Mouse (Mus musculus) embryo, embryonic 10 days (tissue): ENCODE data around the gene Otub1.
A peak's percentile ranks its signal among the peaks of the same experiment; 100 is the strongest.

Experiments used
- DNase-seq: peaks from one replicate; pipeline ENCODE4 v3.0.0-alpha.2; 2015; ENCODE audit warnings: low spot score

Gene Otub1

DNA sequence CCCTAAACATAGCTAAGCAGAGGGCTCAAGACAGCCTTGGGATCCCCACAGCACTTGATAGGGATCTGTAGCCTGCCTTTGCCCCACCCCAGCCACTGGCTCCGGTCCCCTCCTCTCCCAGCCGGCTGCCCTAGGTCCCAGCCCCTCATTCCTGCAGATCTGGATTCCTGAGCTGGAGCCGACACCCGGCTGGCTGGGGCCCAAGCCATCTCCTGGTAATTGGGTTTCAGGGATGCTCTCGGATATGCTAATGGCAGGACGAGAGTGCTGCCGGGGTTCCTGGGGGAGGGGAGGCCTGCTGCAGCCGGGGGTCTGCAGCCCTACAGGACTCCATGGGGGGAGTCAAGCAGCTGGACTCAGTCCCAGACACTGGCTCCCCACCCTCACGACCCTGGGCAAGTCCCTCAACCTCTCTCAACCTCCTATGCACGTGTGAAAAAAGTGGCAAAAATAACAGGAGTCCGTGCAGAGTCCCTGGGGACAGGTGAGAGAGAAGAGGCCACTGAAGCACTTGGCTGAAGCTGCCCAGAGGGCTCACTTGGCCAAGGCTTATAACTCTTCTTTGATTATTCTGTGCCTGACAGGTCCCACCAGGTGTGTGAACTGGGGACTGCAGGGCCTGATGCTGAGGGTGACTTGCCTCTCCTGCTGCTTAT lies 29.9 kb downstream of the Otub1 start:
- DNase-seq: no peak

DNA sequence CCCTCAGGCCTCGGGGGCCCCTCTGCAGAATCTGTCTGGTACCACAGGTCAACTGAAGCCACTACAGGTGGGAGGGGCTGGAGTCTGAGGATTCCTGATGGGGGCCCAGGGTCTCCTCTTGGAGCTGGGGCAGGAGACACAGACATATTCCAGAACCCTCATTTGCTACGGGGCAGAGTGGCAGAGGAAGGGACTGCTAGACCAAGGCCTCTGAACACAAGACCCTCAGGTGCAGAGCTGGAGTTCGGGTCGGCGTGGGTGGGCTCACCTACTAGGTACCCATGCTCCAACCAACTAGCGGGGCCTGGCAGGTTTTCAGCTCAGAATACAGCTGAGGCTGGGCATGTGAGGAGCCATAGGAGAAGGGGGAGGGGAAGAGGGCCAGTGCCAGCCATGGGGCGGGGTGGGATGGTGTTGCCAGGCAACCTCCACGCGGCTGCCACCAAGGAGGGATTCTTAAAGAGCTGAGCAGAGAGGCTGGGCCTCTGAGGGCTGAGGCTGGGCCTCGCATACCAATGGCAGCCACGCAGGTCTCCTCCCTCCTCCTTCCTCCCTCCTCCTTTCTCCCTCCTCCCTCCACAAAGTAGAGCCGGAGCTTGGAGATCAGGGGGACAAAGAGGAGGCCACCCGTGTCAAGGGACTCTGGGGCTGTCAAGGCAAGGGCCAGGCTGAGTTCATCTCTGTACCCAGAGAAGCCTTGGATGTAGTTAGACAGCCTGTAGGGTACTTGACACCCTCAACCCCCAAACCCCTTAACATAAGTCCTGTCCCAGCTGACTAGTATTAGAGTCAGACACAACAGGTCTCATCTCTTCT lies 33.9 kb downstream of the Otub1 start:
- DNase-seq: peak; percentile 86

DNA sequence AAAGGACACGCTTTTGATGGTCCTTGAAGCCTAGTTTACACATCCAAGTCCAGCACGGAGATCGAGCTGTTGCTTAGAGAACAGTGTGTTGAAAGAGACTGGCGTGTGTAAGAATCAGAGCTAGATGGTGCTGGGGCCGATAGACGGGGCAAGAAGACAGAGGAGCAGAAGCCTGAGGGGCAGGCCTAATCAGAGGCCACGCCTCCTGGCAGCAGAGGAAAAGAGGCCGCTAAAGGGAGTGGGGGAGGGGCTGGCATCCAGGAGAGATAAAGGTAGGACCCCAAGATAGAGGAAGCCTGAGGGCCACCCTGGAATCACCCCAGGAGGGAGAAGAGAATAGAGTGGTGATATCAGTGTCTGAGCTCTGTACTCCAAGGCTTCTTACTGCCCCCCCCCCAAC lies 34.7 kb downstream of the Otub1 start:
- no peak for DNase-seq

DNA sequence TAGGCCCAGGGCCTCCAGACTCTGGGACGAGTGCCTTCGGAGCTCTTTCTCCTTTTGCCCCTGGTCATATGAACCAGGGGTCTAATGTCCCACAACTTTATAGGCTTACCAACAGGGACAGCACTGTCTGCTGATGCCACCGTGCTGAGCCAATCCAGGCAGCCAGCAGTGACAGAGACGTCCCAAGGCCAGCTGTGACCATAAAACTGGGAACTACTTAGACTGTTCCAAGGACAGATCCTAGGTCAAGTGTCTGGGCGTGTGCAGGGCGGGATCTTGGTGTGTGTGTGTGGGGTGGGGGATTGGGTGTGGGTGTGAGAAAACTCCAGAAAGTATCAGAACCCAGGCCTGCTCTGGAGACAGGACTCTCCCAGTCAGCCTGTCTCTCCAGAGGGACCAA lies 35.2 kb downstream of the Otub1 start:
- DNase-seq: no peak

DNA sequence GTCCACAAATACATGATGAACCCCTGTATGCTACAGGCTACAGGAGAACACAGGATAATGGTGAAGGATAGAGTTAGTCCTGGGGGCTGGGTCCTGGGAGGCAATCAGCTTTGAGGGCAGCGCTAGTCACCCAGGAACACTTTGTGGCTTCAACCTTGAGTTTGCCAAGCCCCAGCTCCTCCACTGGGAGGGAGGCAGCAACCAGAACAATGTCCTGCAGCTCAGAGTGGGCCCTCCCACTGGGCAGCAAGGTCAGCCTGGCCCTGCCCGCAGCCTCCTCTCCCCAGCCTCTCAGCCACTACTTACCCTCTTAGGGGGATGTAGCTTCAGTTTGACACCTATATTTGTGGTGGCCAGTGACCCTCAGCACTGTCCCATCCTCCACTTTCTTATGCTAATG lies 37.7 kb downstream of the Otub1 start:
- no peak for DNase-seq

DNA sequence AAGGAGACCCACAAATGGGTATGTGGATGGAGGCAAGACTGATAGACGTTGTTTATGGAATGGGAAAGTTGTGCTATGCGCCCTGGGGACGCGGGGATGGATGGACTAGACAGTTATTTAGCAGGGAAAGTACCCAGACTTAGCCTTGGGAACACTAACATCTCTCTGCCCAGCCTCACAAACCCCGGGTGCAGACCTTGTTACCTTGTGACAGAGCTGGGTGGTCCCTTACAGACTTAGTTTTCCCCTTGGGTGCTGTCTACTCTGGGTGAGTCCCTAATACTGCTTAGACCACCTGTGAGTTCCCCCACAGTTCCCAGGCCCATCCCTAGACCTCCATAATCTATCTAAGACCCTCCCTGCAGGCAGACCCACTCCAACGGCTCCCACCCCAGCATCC lies 39.3 kb downstream of the Otub1 start:
- DNase-seq: no peak

DNA sequence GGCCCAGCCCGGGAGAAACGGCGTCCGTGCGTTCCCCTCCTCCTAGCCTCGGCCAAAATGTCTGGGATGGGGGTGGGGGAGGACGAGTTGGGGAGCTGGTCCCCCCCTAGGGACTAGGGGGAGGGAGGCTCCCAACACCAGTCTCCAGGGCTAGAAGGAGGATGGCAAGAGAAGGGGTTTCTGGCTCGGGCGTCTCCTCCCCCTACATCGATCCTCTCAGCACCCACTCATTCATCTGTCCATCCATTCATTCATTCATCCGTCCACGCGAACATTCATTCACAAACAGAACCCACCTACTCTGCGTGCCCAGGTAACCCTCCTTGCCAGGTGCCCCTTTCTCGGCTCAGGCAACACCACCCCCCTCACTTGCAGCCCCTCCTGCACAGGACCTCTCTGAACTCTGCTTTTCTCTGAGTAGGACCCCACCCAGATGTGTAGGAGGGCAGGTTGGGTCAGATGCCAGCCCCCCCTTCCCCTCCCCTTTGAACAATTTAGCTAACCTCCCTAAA lies 39.9 kb downstream of the Otub1 start:
- no peak for DNase-seq

DNA sequence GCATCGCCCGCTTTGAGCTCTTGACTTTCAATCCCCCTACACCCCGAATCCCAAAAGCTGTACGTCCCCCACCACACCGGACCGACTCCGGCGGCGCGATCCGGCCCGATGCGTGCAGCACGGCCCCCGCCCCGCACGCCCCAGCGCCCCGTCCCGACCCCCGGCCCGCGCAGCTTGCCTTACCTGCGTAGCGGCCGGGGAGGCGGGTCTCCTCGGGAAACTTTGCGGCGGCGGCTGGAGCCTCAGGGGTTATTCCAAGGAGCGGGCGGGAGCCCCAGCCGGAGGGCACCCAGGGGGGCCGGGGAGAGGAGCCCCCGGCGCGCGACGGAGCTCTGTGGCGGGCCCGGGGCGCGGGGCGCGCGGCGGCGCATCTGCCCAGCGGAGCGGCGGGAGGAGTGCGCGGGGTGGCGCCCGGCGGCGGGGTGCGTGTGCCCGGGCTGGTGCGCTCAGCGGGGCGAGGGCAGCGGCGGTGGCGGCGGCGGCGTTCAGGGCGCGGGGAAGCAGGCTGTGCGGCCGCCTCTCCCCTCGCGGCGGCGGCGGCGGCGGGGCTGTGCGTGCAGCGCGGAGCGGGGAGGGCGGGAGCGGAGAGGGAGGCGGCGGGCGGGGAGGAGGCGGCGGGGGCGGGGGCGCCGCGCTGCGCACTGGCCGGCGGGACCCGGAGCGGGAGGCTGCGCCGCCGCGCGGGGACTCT lies 40.5 kb downstream of the Otub1 start:
- no peak for DNase-seq

DNA sequence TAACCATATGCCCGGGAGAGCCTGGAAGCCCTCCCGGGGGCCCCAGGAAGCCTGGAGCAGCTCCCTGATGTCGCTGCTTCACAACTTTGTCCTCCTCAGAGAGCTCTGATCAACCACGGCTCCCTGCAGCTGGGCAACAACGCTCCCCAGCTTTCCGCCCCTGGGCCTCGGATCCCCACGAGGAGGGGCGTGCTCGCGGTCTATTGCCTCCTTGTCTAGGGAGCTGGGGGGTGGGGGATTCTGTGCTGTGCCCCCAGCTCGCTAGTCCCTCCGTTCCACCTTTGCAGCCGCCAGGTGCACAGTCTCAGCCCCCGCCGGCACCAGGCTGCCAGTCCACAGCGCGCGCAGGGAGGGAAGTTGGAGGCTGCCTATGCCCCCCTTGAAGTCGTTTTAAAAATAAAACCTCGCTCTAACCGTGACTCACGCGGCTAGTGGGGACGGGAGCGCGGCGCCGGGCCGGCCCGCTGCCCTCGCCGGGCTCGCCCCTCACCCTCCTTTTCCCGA lies 41.2 kb downstream of the Otub1 start:
- DNase-seq: no peak

DNA sequence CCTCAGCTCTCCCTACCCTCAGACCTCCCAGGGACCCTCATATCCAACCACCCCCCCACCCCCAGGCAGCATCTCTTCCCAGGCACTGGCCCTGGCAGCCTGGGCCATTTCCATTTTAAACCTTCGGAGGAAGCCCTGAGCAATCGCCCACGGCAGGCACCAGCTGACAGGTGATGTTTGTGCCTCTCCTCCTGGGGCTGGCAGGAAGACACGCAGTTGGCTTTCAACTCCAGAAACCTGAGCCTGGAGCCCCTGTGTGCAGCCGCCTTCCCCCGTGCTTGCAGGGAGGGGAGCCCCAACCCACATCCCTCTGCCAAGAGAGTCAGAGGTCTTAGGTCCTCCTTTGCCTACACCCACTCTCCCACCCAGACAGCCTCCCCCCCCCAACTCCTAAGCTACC lies 41.9 kb downstream of the Otub1 start:
- no peak for DNase-seq

DNA sequence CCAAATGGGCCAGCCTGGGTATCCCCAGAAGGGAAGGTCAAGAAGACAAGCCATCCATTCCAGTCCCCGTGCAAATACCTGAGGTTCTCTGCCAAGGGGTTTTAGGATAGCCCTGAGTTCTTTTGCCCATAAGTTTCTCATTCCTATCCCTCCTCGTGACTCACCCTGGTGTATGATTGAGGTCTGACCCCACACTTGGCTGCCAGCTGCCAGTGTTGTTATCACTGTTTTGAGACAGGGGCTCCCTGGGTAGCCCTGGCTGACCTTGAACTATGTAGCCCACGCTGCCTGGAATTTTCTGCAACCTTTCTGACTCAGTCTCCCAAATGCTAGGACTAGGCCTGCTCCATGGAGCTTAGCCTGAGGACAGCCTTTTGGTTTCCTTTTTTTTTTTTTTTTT lies 45.1 kb downstream of the Otub1 start:
- DNase-seq: no peak

DNA sequence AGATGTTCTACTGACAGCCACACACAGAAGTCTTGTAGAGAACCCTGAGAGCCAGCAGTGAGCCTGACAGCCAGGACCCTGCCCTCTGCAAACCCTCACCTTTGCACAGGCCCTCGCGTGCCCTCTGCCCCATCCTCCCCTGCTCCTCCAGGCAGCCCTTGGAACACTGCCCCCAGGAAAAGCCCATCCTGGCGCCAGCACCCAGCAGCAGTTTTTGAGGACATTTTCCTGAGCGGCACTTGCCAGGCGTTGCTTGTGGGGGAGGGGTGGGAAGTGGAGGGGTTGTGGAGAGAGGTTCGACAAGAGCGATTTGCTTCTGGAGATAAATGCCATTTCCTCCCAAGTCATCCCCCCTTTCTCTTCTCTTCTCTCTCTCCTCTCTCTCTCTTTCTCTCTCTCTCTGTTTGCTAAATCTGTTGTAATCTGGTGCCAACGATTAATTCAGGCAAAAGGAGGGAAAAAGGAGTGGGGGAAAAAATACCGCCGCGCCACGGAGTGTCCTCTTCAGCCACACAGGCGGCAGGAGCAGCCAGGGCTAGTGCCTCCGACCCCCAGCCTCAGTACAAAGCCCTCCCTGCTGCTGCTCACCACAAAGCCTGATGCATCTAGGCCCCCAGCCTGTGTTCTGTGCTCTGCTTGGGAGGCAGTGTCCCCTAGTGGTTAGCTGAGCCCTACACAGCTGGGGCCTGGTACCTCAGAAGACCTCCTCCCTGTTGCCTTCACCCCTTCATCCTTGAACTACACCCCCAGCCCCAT lies 45.8 kb downstream of the Otub1 start:
- peak; percentile 84 for DNase-seq

DNA sequence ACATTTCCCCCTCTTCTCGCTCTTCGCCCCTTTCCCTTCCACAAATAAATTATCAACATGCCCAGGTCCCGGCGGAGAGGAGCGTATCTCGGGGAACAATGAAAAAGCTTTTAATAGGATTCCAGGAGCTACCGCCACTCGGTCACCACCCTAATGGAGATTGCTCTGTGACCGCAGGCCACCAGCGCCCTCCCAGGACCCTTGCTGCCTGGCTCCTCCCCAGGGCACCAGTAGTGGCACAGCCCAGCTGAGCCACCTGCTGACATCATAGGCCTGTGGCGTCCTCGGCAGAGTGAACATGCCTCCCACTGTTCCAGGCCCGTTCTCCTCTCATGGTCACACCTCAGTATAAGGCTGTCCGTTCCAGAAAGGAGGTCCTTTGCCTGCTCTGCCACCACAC lies 48.4 kb downstream of the Otub1 start:
- DNase-seq: no peak

DNA sequence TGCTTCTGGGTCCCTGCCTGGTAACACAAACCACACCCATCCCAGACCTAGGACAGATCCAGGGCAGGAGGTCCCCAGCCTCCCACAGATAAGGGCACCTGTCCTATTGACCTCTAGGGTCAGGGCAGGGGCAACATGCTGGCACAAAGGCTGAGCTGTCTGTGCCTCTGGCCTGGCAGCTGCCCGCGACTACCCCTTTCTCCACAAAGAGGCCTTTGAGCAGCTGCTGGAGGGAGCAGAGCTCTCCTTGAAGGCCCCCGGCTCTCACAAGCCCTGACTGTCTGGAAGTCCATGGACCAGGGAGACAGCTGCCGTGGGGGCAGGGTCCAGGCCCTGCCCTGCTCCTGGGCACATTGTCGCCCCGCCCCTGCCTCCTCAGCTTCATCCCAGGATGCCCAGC lies 50.9 kb downstream of the Otub1 start:
- DNase-seq: no peak

DNA sequence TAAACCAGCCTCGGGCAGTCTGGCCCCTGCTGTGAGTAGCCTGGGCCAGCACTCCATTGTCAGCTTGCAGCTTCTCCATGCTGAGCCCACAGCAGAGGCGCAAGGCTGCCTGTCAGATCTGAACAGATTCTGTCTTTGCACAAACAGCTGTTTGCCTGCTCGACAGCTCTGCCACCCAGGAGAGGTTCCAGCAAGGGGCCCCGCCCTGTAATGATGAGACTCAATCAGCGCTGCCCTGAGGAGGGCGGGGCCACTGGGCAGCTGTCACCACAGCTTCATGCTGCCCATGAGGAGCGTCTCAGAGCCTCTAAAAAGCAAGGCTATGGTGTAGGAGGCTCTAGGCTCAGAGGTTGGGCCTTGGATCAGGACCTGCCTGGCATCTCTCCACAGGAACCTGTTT lies 52.9 kb downstream of the Otub1 start:
- DNase-seq: no peak

DNA sequence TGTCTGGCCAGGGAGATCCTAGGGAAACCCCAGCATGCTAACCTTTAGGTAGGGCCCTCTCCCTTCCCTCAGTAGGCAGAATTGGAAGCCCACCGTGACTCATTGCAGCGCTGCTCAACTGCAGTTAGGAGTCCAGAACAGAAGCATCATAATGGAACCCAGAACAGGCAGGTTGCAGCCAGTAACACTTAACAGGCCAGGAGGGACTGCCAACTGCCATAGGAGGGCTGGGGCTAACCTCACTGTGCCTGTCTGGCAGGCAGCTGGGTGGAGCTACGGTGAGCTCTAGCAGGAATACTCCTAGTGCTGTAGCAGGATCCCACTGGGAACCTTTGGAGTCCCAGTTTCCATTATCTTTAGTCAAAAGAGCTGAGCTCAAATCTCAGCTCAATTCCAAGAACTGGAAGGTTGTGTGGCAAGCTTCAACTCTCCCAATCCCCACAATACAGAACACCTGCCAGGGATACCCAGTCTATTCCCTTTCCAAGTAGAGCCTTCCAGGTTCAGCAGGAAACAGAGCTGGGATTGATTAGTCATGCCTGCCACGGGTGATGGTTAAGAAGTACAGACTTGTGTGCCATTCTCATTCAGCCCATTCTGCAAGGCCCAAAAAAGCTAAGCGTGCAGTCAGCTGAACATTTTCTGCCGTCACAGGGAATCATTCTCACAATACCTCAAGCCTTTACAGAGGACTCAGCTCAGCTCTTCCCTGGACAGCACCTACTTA lies 54.0 kb downstream of the Otub1 start:
- DNase-seq: no peak

DNA sequence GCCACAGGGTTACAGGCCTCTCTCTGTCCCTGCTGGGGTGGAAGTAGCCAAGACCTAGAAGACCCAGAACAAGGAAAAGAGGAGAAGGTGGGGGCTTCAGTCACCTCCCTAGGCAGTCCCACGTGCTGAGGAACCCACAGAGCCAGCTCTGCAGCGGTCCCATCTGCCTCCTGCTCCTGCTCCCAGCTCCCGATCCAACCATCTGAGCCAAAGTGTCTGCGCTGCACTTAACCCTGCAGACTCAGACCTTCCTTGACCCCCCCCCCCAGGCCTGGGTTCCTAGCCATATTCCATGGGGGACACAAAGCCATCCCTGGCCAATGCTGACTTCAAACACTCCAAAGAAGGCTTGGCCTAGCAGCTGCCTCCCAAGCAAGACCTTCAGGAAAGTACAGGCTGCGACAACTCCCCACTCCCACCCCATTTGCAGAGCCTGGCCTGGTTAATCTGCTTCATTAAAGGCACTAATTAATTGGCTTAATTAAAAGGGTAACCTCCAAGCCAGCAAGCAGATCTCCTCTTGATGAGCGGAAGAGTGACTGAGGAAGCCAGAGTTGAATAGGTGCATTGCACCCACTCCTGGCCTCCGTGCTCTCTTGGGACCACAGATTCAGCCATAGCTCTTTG lies 54.7 kb downstream of the Otub1 start:
- no peak for DNase-seq

DNA sequence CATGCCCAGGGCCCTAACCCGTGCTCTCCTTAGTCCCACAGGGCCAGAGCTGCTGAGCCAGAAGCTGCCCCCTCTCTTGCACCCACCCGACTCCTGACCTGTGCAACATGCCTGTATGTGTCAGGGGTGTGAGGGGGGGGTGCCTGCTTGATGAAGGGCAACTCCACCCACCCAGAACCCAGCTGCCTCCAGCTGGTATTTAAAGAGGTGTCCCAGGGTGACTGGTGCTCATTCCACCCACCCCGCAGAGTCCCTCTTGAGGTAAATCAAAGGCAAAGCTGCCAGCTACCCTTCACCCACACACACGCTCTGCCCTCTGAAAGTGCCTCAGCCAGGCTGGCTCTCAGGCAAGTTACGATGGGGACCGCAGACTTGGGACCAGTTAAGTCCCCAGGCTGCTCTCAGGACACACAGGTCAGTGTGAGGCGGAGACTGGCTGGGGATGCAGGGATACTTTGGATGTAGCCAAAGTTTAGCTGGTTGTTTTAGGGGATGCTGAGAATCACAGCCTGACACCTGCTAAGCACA lies 56.9 kb downstream of the Otub1 start:
- DNase-seq: no peak

DNA sequence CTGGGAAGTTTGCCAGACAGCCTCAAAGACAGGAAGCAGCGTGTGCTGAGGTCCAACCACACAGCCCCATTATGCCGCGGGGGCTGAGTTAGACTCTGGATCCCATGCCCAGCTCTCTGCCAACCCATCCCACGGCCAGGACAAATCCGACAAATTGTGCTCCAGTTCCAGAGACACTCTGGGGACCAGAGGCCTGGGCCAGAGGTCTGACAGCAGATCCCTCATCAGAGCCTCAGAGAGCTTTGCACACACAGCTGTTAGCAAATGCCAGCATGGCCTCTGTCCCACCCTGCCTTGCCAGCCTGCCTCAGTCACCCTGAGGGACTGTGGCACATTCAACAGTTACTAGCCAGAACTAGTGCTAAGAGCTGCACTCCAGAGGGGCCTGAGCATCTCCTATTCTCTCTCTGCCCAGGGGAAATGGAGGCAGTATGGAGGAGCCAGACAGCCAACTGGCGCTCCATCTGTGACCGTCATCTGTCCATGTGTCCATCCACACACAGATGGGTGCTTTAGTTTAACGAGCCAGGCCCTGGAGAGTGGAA lies 57.5 kb downstream of the Otub1 start:
- no peak for DNase-seq
